Mouse (Mus musculus) lung, postnatal 0 days (tissue): ENCODE measurements around the gene Mtss1l.

ENCODE experiments used
- CTCF ChIP-seq: IDR thresholded peaks from 2 replicates; pipeline ENCODE4 v1.5.1; 2016; ENCODE audit warnings: antibody characterized with exemption, mild to moderate bottlenecking
- EP300 ChIP-seq: IDR thresholded peaks from 2 replicates; pipeline ENCODE4 v1.6.1; 2016; ENCODE audit warnings: antibody characterized with exemption, mild to moderate bottlenecking, control low read depth

DNA sequence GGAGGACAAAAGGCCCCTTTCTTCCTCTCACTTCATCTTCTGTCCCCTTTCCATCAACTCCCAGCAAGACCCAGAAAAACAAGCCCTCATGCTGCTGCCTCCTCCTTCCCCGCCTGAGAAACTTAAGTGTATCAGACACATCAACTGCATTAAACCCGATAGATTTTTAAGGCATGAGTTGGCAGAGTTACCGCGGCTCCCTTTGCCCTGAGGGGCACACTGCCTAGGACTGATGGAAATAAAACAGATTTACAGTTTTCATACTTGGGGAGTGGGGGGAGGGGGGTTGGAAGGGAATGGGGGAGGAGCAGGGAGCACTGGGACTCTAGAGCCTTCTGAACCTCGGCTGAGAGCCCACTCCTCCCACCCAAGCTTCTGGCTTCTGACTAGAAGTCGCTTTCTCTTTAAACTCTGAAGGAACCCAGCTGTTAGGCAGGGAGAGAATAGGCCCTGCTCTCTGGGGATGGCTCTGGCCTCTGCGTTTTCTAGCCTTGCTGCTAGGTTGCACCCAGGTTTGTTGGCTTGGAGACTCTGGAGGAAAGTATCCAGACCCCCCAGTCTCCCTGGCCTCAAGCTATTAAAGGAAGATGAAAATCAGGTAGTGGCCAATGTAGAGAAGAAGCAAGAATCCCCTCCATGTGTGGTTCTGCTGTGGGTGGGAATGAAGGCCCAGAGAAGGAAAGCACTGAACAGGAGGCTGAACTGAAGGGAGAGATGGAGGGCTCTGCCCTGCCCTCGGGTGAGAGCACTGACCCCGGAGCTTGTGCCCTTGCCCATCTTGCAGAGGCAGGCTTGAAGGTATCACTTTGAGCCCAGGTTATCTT lies 18.4 kb upstream of the Mtss1l start:
- TF ChIP-seq EP300: no peak
- TF ChIP-seq CTCF: no peak
